Mouse (Mus musculus) stomach, postnatal 0 days (tissue): ENCODE results near the gene Wfdc1.

Experiments used
- CTCF ChIP-seq: IDR thresholded peaks from 2 replicates; pipeline ENCODE4 v1.5.1; 2016; ENCODE audit warnings: antibody characterized with exemption, low read depth, mild to moderate bottlenecking, moderate library complexity
- EP300 ChIP-seq: optimal IDR thresholded peaks from 2 replicates; pipeline ENCODE3; 2016; ENCODE audit warnings: antibody characterized with exemption

DNA sequence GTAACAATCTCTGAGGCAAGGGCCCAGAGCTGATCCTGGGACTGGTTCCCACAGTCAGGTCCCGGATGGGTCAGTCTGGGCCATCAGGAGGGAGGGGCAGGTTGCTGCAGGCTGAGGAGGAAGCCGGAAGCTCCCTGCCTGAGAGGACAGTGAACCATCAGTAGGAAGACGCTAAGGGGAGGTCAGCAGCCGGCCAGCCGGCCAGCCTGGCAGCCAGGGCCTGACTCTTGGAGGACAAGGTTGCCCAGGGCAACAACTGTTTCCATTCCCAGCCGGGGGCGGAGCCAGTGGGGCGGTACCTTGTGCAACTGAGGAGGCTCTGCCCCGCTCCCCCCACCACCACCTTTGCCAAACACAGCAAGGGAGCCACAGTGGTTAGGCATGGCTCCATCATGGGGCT is 5.1 kb upstream of the Wfdc1 start:
- no peak for TF ChIP-seq CTCF
- TF ChIP-seq EP300, result no peak
